Mouse (Mus musculus) heart, embryonic 11.5 days (tissue): ENCODE results near the gene Olfr62. TPM values are rescaled to one million over a fixed set of nuclear protein-coding genes. Genes with fewer than 3 reads are reported as not detected.

Source experiments
- ATAC-seq: fragments of 200-750 bp; cut with Nextera tagmentation; replicated peaks from 2 replicates; pipeline ENCODE4 v1.8.0; 2017; ENCODE audit warnings: moderate library complexity; ENCODE audit not compliant: insufficient number of reproducible peaks, low FRiP score, low TSS enrichment
- H3K27ac ChIP-seq: fragments of 300-500 bp; sonication (generic); 2 replicates; pipeline ENCODE4 v1.5.1; 2014; ENCODE audit warnings: mild to moderate bottlenecking, low read depth, low read length
- H3K27me3 ChIP-seq: fragments of 300-500 bp; sonication (generic); 2 replicates; pipeline ENCODE4 v1.6.1; 2014; ENCODE audit warnings: mild to moderate bottlenecking, low read length, mixed read lengths; ENCODE audit not compliant: control insufficient read depth, insufficient read depth
- H3K36me3 ChIP-seq: fragments of 300-500 bp; sonication (generic); 2 replicates; pipeline ENCODE4 v1.6.1; 2014; ENCODE audit warnings: mild to moderate bottlenecking, low read length, moderate library complexity, mixed read lengths; ENCODE audit not compliant: control insufficient read depth, insufficient read depth
- H3K4me1 ChIP-seq: fragments of 300-500 bp; sonication (generic); 2 replicates; pipeline ENCODE4 v1.6.1; 2014; ENCODE audit warnings: low read length; ENCODE audit not compliant: control insufficient read depth, insufficient read depth
- H3K4me2 ChIP-seq: fragments of 300-500 bp; sonication (generic); 2 replicates; pipeline ENCODE4 v1.6.1; 2014; ENCODE audit warnings: mild to moderate bottlenecking, moderate library complexity
- H3K4me3 ChIP-seq: fragments of 300-500 bp; sonication (generic); 2 replicates; pipeline ENCODE4 v1.5.1; 2014; ENCODE audit warnings: low read depth, low read length
- H3K9ac ChIP-seq: fragments of 300-500 bp; sonication (generic); 2 replicates; pipeline ENCODE4 v1.6.1; 2014; ENCODE audit warnings: mild to moderate bottlenecking, low read depth, low read length, moderate library complexity
- H3K9me3 ChIP-seq: fragments of 300-500 bp; sonication (generic); replicated peaks from 2 replicates; pipeline ENCODE4 v1.6.1; 2016; ENCODE audit warnings: low read length; ENCODE audit not compliant: control insufficient read depth
- WGBS: fragments of 180-500 bp; shearing (Covaris S2); extraction: QIAGEN DNeasy Blood & Tissue Kit; methylation state at CpG from one replicate; pipeline ENCODE4 v1.1.7; 2014; ENCODE audit not compliant: insufficient replicate concordance; 5-methylcytosine and 5-hydroxymethylcytosine counted together
- polyA plus RNA-seq: library from polyadenylated mRNA; unstranded; fragments of >200 nt; fragmentation: Nextera tagmentation; extraction: Ambion mirVana; gene quantifications from 2 replicates; pipeline ENCODE4 v1.2.1, GENCODE M21; 2014

The Olfr62 gene
- polyA plus RNA-seq: not detected in 2 replicates

DNA sequence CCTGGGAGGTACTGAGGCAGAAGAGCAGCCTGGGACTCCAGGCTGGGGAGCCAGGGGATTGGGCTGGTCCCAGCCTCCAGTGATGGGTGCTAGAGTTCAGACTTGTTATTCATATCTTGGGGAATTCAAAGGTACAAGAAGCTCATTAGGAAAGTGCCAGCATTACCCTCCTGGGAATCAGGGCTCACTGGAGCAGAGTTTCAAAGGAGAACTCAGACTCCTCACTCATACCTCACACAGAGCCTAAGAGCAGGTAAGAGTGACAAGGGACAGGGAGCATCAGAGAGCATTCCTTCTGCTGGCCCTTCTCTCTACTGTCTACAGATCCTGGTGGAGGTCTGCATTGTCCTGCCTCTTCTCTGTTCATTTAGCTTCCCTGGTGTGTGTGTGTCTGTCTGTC lies at the start of gene Olfr62:
Olfr62 (plus strand) TSS at position 301 of the 400 bp plus-strand sequence.
- H3K27me3 ChIP-seq: no peaks in the 10 kb centered on the region
- H3K36me3 ChIP-seq: no peaks in the 10 kb centered on the region
- H3K27ac ChIP-seq: no peak within 1 kb of the TSS
- no peaks in the 10 kb centered on the region for H3K4me1 ChIP-seq
- H3K9ac ChIP-seq: no peak within 1 kb of the TSS
- H3K4me3 ChIP-seq: no peak within 1 kb of the TSS
- no peak for ATAC-seq
- no peaks in the 10 kb centered on the region for H3K9me3 ChIP-seq
- H3K4me2 ChIP-seq: no peak within 1 kb of the TSS

DNA sequence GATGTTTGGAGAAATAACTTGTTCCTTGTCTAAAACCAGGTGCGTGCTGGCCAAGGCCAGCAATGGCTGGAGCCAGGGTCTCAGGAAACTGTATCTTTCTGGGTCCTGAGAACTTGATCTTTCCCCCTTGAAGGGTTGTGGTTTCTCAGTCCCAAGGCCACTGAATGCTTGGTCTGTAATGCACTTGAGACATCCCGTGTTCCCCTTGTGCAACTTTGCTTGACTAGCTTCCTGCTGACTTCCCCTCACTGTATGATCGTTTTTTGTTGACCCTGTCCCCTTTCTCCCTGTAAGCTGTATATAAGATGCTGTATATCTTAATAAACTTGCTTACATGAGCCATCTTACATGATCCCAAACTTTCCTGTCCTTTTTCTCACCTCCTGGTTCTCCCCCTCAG lies 48.9 kb upstream of the Olfr62 start:
- no peak overlapping the region for H3K27ac ChIP-seq
- H3K9ac ChIP-seq: no peak overlapping the region
- H3K4me1 ChIP-seq: no peaks in the 10 kb centered on the region
- ATAC-seq: no peak
- H3K27me3 ChIP-seq: peaks cover 9% of the 10 kb centered on the region; the same call in 1 of the 2 replicates
- no peak overlapping the region for H3K4me2 ChIP-seq
- H3K36me3 ChIP-seq: no peaks in the 10 kb centered on the region
- H3K9me3 ChIP-seq: no peaks in the 10 kb centered on the region
- H3K4me3 ChIP-seq: no peak overlapping the region
- 75% methylated on average over 3 of the region's 3 CpGs for WGBS

DNA sequence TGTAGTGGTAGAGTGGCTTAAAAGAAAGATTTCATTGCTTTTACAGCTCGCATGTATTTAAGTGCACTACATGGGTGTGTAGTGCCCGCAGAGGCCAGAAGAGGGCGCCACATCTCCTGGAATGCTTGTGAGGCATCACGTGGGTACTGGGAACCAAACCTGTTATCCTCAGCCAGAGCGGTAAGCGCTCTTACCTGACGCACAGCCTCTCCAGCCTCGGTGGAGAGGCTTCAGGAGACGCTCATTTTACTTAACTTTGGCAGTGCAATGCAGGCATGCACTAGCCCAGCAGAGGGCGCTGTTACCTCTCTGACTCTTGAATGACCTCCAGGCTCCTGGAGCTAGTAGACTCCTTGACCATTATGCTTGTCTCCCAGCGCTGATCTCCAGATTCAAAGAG lies 46.1 kb upstream of the Olfr62 start:
- Histone ChIP-seq H3K4me3 (no peak overlapping the region), H3K27me3 (peaks cover 3% of the 10 kb centered on the region; the same call in 1 of the 2 replicates), H3K4me1 (no peaks in the 10 kb centered on the region), H3K9ac (no peak overlapping the region), H3K4me2 (no peak overlapping the region), H3K36me3 (no peaks in the 10 kb centered on the region), H3K27ac (no peak overlapping the region), H3K9me3 (no peaks in the 10 kb centered on the region; the same call in 1 of the 2 replicates)
- ATAC-seq: no peak
- WGBS: 22% methylated on average over 11 of the region's 11 CpGs

DNA sequence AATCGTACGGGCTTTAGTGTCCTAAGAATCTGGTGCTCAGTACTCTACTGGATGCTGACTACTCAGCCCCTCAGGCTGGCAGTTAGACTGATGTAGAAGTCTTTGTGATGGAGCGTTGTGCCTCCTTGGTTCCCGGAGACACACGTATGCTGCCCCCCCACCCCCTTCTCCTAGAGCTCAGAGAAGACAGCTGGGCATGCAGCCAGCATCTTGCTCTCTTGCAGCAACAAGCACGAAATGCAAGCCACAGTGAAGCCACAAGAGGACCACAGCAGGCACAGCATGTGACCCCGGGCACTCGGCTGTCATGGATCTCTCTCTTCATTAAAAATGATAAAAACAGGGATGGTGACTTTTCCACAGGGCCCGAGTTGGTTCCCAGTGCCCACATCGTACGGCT lies 43.3 kb upstream of the Olfr62 start:
- H3K36me3 ChIP-seq: no peaks in the 10 kb centered on the region
- no peak for ATAC-seq
- no peak overlapping the region for H3K4me3 ChIP-seq
- H3K27ac ChIP-seq: no peak overlapping the region
- H3K9ac ChIP-seq: no peak overlapping the region
- no peak overlapping the region for H3K4me2 ChIP-seq
- H3K4me1 ChIP-seq: no peaks in the 10 kb centered on the region
- no peaks in the 10 kb centered on the region; the same call in 1 of the 2 replicates for H3K9me3 ChIP-seq
- WGBS: 81% methylated on average over 11 of the region's 11 CpGs
- H3K27me3 ChIP-seq: peaks cover 3% of the 10 kb centered on the region; the same call in 1 of the 2 replicates

GRCm38 (mm10) chr4:118620279-118620966 lies 38.3 kb upstream of the Olfr62 start, which contains the start of the genes Cfap57 and Ebna1bp2:
Gene Cfap57 (minus strand): TSS chr4:118620777.
Gene Ebna1bp2 (plus strand): TSS chr4:118620799.
- peak within 1 kb of the TSS; percentile 96 for H3K4me2 ChIP-seq
- H3K9ac ChIP-seq: peak within 1 kb of the TSS; percentile 86
- peak within 1 kb of the TSS; percentile 10; the same call in 1 of the 2 replicates for H3K27ac ChIP-seq
- H3K4me3 ChIP-seq: peak within 1 kb of the TSS; percentile 87
- peak; percentile 90 for ATAC-seq
- H3K4me1 ChIP-seq: peaks cover 10% of the 10 kb centered on the region
- no peaks in the 10 kb centered on the region for H3K27me3 ChIP-seq
- under 1% methylated on average over 37 of the region's 41 CpGs for WGBS
- H3K9me3 ChIP-seq: no peaks in the 10 kb centered on the region; the same call in 1 of the 2 replicates
- peaks cover 15% of the 10 kb centered on the region for H3K36me3 ChIP-seq

- H3K36me3 ChIP-seq: peaks cover 15% of the 10 kb centered on the region
- peak overlapping the region; percentile 87 for H3K4me3 ChIP-seq
- H3K27me3 ChIP-seq: no peaks in the 10 kb centered on the region
- H3K4me2 ChIP-seq: peak overlapping the region; percentile 96
- H3K4me1 ChIP-seq: peaks cover 10% of the 10 kb centered on the region
- H3K9ac ChIP-seq: peak overlapping the region; percentile 86
- peak overlapping the region; percentile 10; the same call in 1 of the 2 replicates for H3K27ac ChIP-seq
- H3K9me3 ChIP-seq: no peaks in the 10 kb centered on the region; the same call in 1 of the 2 replicates
- ATAC-seq: no peak
- under 1% methylated on average over 23 of the region's 23 CpGs for WGBS
Measured at GRCm38 (mm10) chr4:118620967-118621320, 37.8 kb upstream of the Olfr62 start.

DNA sequence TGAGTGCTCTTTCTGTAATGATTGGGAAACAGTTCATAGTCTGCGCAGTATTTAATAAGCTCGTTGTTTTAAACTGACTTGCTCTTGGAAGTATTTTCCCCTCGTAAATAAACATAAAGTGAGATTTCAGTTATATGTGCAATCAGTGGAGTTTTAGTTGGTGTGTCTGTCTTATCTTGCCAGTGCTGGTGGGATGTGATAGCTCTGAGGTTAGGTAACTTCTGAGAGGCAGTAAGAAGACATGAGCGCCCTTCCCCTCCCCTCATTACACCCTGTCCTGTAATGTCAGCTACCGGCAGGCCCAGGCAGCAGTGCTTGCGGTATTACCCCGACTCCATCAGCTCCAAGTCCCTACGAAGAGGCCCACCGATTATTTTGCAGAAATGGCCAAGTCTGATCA lies 37.0 kb upstream of the Olfr62 start:
- Histone ChIP-seq H3K36me3 (peaks cover 19% of the 10 kb centered on the region), H3K27me3 (no peaks in the 10 kb centered on the region), H3K4me1 (peaks cover 10% of the 10 kb centered on the region), H3K9ac (peak overlapping the region; percentile 86), H3K4me3 (peak overlapping the region; percentile 87), H3K27ac (no peak overlapping the region), H3K9me3 (no peaks in the 10 kb centered on the region; the same call in 1 of the 2 replicates), H3K4me2 (peak overlapping the region; percentile 96)
- ATAC-seq: no peak
- 81% methylated on average over 9 of the region's 9 CpGs for WGBS

DNA sequence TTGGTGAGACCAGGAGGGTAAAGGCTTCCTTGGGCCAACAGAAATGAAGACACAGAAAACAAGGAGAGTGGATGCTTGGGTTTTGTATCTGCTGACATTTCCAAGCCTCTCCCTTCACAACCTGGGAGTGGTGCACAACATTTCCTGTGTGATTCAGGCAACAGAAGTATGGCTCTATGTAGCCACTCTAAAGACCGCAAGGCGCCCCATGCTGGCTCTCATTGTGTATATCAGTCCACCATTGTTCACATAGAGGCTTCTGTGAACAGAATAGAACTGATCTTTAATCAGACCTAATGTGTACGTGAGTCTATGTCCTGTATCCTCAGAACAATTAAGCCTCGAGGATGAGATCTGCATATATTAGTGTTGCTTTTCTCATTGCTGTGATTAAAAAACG lies 28.5 kb upstream of the Olfr62 start:
- H3K4me1 ChIP-seq: no peaks in the 10 kb centered on the region
- no peak overlapping the region for H3K27ac ChIP-seq
- H3K36me3 ChIP-seq: peaks cover 17% of the 10 kb centered on the region
- H3K9me3 ChIP-seq: no peaks in the 10 kb centered on the region
- WGBS: 93% methylated on average over 5 of the region's 5 CpGs
- ATAC-seq: no peak
- no peak overlapping the region for H3K4me3 ChIP-seq
- no peak overlapping the region for H3K4me2 ChIP-seq
- no peak overlapping the region for H3K9ac ChIP-seq
- no peaks in the 10 kb centered on the region for H3K27me3 ChIP-seq
